Mouse (Mus musculus): Measurements from ENCODE around the gene Sh3d19. TPM values are rescaled to one million over a fixed set of nuclear protein-coding genes. Genes with fewer than 3 reads are reported as not detected.

Gene Sh3d19
- total RNA-seq (2021) = 10 to 100 TPM; 15.4 to 18.2 TPM
- long read RNA-seq, experiment 1, partial matches to known transcripts = 0 of 1 reads
- long read RNA-seq, experiment 1, other reads (novel, unspliced or antisense) = 0 of 1 reads
- long read RNA-seq, experiment 2, partial matches to known transcripts = 0 of 1 reads
- long read RNA-seq, experiment 2, other reads (novel, unspliced or antisense) = 0 of 1 reads

DNA sequence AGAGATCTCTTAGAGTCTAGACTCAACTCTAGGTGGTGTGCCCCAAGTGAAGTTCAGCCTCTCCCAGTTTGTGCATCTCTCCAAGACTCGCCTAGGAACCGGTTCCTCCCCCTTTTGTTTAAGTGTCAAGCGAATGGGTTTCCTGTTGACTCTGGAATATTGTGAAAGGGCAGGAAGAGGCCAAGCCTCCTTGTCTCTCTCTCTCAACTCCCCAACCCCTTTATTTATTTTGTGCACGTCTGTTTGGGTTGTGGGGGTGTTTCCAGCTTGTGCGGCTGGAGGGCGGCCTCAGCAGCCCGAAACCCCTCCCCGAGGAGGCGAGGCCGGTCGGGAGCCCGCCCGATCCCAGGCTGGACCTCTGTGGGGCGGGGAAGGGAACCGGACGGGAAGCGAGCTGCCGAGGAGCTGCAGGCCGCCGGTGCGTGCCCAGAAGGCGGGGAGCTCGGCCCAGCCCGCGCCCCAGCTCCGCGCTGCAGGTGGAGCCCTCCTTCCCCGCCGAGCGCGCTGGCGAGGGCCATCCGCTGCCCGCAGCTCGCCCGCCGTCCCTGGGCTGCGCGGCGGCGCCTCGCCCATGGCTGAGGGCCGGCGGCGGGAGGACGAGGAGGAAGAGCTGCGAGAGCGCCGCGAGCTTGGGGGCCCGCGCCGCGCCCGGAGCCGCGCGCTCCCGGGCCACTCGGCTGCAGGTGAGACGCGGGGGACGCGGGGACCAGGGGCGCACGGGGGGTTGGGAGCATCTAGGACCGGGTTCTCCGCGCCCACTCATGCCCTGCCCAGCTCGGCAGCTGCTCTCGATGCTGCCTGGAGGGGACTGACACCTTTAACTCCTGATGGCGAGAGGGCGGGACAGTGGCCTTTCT is at the start of gene Sh3d19:
Sh3d19 (plus strand) TSS at position 368 of the 857 bp plus-strand sequence.
- DNase-seq = peak; percentile 82 to 91

DNA sequence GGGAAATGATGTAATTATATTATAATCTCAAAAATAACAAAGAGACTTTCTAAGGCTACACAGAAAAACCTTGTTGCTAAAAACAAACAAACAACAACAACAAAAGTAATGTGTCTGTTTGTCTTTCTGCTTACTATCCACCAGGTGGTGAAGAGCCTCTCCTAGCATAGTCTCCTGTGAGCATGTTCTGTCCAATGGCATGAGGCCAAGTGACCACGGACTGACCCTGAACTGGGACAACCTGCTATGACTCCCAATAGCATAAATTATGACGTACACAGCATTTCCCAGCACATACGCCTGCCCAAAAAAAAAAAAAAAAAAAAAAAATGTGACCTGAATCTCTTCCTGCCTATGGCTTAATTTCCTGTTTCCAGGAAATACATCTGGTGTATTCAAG is 48.6 kb upstream of the Sh3d19 start:
- peak; percentile 23 to 32 for DNase-seq

DNA sequence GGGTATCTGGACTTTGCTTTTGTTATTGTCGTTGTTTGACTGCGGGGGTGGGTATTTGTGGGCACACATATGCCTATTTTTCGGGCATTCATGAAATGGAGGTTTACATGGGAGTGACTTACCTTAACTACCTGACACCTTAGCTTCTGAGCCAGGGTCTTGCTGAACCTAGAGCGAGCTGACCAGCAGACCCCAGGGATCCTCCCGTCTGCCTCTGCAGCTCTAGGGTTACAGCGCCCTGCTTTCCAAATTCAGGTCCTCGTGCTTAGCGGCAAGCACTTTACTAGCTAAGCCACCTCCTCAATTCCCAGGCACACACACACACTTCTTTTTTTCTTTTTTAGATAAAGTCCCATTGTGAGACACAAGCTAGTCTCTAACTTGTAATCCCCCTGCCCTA is 47.6 kb upstream of the Sh3d19 start:
- no peak for DNase-seq

DNA sequence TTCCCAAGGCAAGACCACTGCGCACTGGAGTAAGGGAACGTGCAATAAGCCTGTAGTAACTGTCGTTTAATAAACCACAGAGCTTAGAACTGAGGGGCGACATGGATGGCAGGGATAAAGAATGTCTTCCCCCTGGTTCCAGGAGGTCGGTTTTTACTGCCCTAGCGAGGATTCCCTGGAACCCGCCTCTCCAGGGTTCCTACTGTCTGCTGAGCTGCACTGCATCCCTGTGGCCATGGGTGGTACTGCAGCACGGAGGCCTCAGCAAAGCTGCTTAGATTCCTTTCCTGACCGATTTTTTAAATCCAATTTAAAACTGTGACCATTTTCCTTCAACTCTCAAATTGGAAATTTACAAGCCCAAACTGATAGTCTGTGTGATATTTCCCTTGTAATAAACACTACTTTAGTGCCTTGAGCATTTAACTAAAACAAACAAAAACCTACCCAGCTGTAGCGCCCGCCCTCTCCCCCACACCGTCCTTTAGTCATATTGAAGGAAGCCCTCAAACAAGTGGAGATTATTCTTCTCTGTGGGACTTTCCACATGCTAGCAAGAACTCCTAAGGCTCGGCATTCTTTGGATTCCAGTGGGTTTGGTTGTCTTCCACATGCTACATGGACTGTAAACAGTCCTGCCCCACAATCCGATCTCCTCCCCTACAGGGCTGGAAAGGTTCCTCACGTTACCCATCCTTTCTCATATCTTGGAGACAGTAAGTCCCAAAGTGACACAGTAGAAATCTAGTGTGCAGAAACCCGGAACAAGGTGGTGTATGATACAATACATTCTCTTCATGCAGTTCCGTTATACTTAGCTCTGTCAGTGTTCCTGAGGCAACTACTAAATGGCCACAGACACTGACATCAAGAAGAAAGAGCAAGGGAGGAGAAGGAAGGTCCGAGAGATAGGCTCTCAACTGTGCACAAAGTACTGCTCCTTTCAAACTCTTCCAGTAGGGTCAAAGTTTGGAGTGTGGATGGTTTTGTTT is 46.7 kb upstream of the Sh3d19 start:
- DNase-seq = peak; percentile 72 to 92

DNA sequence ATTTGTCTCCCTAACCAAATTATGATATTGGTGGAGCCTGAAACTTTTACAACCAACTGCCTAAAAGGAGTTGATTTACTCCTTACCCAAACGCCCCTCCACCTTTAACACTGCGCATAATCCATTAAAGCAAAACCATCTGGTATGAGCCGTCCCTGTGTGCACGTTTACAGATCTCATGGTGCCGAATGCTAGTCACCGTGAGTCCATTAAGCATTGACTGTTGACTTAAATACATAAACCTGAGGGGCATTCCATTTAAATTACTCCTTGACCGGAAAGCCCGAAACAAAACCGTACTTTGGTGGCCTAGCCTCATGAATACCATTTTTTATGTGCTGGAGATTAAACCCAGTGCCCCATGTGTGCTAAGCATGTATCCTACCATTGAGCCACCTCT is 43.6 kb upstream of the Sh3d19 start:
- no peak for DNase-seq

DNA sequence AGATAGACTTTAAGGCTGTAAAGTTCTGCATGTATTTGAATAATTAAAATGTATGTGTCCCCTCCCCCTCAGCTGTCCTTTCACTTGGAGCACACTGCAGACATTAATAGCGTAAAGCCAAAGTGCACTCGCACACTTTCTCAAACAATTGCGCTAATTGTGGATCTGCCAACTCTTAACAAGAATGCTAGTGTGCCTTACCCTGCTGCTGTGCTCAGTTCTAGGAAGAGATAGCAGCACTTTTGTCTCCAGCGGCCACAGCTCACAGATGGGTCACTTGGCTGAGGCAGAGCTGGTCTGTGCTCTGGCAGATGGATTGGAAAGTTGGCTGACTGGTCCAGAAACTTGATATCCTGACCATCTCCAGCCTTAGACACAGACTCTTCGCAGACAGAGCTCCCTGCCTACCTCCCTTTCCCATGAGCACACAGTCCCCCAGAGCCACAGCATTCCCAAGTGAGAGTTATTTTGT is 42.7 kb upstream of the Sh3d19 start:
- DNase-seq = peak; percentile 20 to 36

DNA sequence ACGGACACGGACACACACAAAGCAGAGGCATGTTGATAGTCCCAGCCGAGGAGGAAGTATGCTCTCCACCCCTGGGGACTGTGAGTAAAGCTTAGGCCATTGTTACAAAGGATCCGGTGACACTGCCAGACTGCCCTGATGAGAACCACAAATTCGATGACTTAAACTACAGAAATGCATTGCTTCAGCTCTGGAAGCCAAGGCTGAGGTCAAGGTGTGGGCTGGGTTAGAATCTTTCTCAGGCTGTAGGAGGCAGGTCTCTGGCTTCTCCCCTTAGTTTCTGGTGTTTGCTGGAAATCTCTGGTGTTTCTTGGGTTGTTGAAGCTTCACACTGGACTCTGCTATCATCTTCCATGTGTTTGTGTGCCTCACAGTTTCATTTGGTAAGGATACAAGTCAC is 41.2 kb upstream of the Sh3d19 start:
- peak in 1 of 2 experiments; percentile 28 for DNase-seq

DNA sequence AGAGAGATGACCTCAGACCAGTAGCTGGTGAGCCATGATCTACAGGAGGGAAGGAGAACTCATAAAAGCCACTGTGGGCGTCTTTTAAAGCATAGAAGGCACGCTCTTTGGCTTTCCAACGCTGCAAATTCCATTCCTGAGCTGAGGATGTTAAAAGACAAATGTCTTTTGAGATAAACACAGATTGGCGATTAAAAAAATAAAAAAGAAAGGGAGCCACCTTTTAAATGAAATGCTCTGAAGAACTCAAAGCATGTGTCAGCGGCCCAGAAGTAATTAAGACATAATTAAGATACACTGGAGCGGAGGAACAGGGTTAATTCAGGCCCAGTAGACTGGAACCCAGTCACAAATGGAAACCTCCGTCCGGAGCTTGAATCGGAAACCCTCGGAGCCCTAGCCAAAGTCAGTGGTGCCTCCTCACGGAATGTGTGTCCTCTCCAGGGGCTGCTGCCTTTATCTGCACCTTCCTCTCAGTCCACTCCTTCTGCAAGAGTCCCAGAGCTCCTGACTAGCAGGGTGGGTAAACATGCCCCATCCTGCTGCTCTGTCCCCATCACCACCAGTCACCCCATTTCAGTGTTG is 40.1 kb upstream of the Sh3d19 start:
- DNase-seq = no peak

DNA sequence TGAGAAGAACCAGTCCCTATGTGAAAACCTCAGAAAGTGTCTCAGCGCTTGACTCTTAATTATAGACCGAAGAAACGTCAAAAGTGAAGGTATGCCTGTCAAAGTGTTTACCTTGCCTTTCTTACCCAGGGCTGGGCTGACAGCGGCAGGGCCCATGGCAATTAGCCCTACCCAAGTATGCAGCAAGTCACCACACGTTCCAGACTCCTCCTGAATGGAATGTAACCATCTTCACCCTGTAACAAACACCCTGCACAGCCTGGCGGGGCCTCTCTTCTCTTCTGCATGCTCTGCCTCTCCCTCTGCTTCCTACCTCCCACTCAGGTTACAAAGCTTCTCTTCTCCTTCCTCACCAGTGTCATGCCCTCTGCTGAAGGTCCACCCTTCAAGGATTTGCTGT is 39.0 kb upstream of the Sh3d19 start:
- no peak for DNase-seq

DNA sequence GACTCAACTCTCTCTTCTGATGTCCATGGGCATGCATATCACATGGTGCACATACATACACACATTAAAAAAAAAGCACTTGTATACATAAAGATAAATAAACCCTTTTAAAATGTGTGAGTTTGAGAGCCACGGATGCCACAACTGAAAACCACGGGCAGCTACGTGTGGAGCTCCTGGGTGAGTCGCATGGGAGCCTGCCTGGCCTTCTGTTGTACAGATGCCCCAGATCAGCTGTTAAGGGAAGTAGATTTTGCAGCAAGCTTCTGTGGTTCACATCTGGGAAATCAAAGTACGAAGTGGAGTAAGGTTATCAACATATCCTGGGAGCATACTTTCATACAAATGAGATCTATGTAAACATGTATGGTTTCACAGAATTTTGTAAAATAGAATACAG is 37.3 kb upstream of the Sh3d19 start:
- DNase-seq = no peak

DNA sequence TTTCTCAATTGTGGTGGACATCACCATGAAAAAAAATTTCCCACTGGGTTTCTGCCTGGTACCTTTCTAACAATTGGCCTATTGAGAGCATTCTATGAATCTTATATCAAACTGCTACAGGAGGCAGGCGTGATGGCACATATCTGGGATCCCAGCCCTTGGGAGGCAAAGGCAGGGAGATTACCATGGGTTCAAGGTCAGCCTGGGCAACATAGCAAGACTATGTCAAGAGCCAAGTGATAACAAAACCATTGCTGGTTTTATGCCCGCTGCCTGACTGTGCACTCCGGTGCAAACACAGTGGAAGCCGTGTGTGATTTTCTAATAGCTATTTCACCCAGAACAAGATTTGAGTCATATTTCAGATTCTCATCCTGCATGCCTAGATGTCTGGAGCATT is 20.0 kb upstream of the Sh3d19 start:
- no peak for DNase-seq

DNA sequence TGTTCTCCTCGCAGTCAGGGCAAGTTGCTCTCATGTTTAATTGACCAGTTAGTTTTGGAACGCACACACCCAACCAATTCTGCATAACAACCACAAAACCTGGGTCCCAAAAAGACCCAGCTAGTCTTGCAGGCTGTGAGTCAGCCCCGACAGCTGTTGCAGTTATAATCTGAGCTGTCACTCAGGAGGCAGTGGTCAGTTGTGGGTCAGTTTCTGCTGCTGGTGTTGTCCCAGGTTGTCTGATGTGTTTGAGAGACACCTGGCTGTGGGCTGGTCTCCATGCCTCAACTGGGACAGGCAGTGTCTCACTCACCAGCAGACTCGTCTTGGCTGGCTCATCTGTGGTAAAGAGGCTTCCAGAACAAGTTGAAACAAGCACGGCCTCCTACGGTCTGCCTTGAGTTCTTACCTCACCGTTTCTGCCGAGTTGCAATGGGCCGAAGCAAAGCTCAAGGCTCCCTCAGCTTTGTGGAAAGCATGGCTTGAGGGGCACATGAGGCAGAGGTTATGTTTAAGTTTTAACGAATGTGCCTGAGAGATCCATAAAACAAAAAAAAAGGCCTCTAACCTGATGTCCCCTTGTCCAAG is 18.1 kb upstream of the Sh3d19 start:
- no peak for DNase-seq

DNA sequence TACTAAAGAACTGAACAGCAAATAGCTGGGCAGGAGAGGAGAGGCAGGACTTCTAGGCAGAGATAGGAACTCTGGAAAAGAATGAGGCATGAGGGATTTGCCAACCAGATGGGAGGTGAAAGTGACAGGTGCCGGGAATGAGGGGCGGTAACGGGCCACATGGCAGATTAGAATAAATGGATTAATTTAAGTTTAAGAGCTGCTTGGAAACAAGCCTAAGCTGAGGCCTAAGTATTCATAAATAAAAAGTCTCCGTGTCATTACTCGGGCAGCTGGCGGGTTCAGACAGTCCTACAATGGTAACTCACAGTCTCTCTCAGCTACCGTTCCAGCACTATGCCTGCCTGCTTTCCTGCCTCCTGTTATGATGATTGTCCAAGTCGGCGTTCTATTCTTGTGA is 15.6 kb upstream of the Sh3d19 start:
- DNase-seq = no peak

DNA sequence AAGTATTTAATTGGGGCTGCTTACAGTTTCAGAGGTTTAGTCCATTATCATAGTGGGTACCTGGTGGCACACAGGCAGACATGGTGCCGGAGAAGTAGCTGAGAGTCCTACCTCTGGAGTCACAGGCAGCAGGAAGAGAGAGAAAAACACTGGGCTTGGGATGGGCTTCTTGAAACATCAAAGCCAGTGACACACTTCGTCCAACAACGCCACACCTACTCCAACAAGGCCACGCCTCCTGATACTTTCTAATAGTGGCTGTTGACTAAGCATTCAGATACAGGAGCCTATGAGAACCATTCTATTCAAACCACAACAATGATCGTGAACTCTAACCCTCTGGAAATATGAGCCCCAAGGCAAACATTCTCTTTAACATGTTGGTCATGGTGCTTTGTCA is 15.2 kb upstream of the Sh3d19 start:
- DNase-seq = no peak

DNA sequence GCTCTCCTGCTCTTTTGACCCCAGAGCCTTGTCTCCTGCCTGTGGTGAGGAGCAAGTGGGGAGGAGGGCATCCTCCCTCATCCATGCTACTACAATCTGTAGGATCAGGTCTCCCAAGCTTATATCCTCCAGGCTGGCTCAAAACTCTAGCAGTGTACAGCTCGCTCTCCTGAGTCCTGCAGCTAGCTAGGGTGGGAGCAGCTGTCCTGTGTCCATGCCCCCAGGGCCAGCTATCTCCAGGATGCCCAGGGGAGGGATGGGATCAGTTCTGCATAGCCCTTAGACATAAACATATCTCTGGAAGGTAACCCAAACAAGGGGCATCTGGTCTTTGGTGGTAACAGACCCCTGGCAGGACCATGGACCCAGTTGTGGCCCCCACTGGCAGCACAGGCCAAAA is 11.2 kb upstream of the Sh3d19 start:
- no peak for DNase-seq

DNA sequence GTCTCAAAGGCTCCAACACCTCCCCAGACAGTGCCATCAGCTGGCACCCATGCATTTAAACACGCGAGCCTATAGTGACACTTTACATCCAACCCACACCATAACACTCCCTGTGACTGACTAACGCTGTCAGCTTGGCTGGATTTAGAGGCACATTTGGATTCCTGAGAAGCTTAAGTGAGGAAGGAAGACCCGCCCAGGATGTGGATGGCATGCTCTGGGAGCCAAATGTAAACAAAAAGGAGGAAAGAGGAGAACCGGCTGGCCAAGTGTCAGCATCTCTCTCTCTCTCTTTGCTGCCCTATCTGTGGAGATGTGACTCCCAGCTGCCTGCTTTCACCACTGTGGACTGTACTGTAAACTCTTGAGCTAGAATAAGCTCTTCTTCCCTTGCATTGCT is 9.8 kb upstream of the Sh3d19 start:
- no peak for DNase-seq

DNA sequence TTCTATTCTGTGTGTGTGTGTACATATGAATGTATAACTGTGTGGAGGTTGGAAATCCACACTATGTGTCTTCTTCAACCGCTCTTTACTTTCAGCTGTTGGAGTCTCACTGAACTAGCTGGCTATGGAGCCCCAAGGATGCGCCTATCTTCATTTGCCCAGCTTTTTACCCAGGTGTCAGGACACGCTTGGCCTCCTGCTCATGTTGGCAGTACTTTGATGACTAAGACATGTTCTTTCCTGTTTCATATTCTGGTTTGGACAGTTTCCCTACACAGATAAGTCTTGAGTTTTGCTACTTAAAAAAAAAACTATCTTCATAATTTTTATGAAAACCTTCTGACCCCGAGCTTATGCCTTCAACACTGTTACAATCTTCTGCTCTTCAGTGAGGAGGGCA is 5.4 kb upstream of the Sh3d19 start:
- no peak for DNase-seq

DNA sequence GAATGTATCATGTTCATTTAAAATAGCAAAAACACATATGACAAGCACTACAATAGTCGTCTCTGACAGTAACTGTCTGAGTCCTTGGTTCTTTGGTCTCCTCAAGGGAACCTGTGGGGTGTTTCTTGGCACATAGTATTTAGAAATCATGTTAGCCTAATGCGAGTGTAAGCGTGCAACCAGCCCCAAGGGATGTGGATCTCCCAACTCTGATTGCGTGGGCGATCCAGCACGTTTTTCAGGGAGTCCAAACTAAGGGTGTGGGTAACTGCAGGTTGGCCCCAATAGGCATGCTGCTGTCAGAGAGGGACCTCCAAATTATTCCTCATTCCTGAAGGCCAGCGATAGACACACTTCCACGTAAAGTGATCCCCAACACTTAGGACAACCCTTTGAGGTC is 1.9 kb upstream of the Sh3d19 start:
- DNase-seq = no peak

DNA sequence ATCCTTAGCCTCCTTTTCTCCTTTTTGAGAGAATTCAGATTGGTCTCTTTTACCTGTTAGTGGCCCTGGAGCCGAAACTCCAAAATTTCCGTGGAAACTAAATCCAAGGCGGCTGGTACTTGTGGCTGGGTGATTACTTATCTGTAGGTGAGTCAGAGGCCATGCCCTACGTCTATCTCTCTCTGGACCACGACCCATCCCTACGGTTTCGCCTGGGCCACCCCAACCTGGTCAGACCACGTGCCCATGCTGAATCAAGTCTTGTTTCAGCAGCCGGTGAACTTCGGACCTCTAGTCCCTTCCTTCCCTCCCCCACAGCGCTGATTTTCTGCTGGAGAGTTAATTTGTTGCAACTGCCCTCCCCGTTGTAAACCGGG is 678 bp downstream of the Sh3d19 start:
- DNase-seq = peak; percentile 5 to 24

DNA sequence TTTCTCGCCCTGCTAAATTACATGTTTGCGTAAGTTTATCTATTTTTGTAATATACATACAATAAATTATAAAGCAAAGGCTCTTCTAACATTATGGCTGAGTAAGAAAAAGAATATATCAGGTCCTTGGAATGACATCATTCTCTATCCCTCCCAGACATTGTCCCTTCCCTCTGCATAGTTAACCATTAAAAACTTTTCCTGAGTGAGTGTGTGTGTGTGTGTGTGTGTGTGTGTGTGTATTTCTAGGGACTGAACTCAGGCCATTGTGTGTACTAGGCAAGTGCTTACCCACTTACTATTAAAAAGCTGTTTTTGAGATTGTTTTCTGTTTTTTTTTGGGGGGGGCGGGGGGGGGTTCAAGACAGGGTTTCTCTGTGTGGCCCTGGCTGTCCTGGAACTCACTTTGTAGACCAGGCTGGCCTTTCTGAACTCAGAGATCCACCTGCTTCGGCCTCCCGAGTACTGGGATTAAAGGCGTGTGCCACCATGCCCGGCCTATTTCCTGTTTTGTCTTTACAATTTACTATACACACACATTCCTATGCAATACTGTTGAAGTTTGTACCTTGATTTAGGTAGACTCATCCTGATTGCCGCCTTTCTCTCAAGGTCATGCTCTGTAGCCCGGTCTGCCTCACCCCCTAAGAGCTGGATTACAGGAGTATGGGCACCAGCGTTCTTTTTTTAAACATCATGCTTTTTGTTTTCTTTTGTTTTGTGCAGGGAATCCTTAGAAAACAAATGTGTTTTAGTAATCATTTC is 2.6 kb downstream of the Sh3d19 start:
- no peak for DNase-seq

DNA sequence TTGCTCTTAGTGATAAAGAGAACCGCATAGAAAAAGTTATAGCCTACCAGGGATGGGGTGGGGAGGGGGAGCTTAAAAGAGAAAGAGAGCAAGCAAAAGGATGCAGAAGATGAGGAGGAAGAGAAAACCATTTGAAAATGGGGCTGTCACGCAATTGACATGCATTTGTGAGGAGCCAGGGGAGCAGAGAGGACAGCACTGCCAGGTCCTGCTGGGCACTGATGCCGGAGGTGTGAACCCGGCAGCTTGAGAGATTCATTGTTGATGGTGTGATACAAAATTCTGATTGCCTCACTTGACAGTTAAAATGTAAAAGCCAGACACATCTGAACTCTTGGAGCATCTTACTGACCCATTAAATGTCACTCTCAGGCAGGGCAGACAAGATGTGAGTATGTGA is 3.5 kb downstream of the Sh3d19 start:
- no peak for DNase-seq
